Mouse (Mus musculus) lung, embryonic 14.5 days (tissue): ENCODE data around the gene Cercam. TPM values are rescaled to one million over a fixed set of nuclear protein-coding genes. Genes with fewer than 3 reads are reported as not detected.

Source experiments
- ATAC-seq: fragments of 200-750 bp; cut with Nextera tagmentation; 2 replicates; pipeline ENCODE4 v1.8.0; 2017; ENCODE audit warnings: mild to moderate bottlenecking, moderate TSS enrichment, moderate library complexity; ENCODE audit not compliant: insufficient read depth
- DNase-seq: peaks from one replicate; pipeline ENCODE4 v3.0.0-alpha.2; 2015
- H3K27ac ChIP-seq: fragments of 300-500 bp; sonication (generic); 2 replicates; pipeline ENCODE4 v1.5.1; 2014; ENCODE audit warnings: low read depth, mild to moderate bottlenecking, moderate library complexity
- H3K27me3 ChIP-seq: fragments of 300-500 bp; sonication (generic); 2 replicates; pipeline ENCODE4 v1.6.1; 2014; ENCODE audit warnings: low read length, control low read depth; ENCODE audit not compliant: insufficient read depth
- H3K36me3 ChIP-seq: fragments of 300-500 bp; sonication (generic); 2 replicates; pipeline ENCODE4 v1.6.1; 2014; ENCODE audit warnings: control low read depth; ENCODE audit not compliant: insufficient read depth
- H3K4me1 ChIP-seq: fragments of 300-500 bp; sonication (generic); 2 replicates; pipeline ENCODE4 v1.6.1; 2014; ENCODE audit warnings: antibody characterized with exemption, control low read depth; ENCODE audit not compliant: insufficient read depth
- H3K4me2 ChIP-seq: fragments of 300-500 bp; sonication (generic); 2 replicates; pipeline ENCODE4 v1.6.1; 2014; ENCODE audit warnings: mild to moderate bottlenecking
- H3K4me3 ChIP-seq: fragments of 300-500 bp; sonication (generic); 2 replicates; pipeline ENCODE4 v1.5.1; 2014; ENCODE audit warnings: low read depth, low read length
- H3K9ac ChIP-seq: fragments of 300-500 bp; sonication (generic); 2 replicates; pipeline ENCODE4 v1.6.1; 2014
- H3K9me3 ChIP-seq: fragments of 300-500 bp; sonication (generic); 2 replicates; pipeline ENCODE4 v1.6.1; 2016; ENCODE audit warnings: low read depth, low read length, control low read depth
- CTCF ChIP-seq: IDR thresholded peaks from 2 replicates; pipeline ENCODE4 v1.5.1; 2016; ENCODE audit warnings: antibody characterized with exemption, low read depth
- WGBS: fragments of 180-500 bp; shearing (Covaris S2); extraction: QIAGEN DNeasy Blood & Tissue Kit; methylation state at CpG from one replicate; pipeline ENCODE4 v1.1.7; 2014; 5-methylcytosine and 5-hydroxymethylcytosine counted together
- polyA plus RNA-seq: library from polyadenylated mRNA; unstranded; fragments of >200 nt; fragmentation: Nextera tagmentation; extraction: Ambion mirVana; gene quantifications from 2 replicates; pipeline ENCODE4 v1.2.1, GENCODE M21; 2014

Cercam gene
- 11.0 and 12.0 TPM in 2 replicates for polyA plus RNA-seq

DNA sequence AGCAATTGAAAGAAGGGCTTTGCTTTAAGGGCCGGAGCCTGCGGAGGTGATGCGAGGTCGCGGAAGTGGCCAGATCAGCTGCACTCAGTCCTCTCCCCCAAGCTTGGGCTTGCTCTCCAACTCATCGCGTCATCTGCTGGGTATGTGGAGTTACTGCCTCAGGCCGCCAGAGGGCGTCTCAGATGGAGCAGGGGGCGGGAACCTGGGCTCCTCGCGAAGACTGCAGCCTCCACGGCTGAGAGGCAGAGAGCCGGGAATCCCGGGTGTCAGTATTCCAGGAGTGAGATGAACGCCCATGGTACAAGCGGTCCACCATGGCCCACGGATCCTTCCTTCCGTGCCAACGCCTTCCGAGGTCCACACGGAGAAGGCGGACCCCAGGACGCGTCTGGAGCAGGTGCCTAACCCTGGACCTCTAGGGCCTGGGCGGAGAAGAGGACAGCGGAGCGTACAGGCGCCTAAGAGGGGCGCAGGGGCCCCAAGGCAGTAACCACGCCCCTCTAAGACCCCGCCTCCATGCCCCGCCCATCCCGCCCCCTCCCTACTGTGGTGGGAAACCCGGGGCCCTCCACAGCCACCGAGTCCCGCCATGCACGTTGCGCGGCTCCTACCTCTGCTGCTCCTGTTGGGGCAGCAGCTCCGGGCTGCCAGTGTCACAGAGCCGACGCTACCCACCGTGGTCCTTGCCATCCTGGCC is at the start of gene Cercam:
Cercam (plus strand) TSS at position 216 of the 697 bp plus-strand sequence.
- ATAC-seq, result peak; percentile 91

DNA sequence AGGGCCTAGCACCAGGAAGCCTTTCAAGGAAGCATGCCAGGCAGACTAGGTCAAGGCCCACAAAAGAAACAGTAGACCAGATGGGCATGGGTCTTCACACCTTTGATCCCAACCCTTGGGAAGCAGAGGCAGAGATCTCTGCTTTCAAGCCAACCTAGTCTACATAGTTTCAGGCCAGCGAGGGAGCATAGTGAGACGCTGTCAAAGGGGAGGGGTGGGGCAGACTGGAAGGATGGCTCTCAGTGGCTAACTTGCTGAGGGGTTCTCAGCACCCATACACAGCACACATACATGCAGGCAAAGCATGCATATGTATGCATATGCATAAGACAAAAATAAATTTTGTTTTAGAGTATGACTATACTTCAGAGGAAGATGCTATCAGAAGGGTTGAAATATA is 49.6 kb upstream of the Cercam start:
- Histone ChIP-seq H3K4me3 (no peak overlapping the region), H3K9ac (no peak overlapping the region), H3K27me3 (no peaks in the 10 kb centered on the region), H3K4me2 (peak overlapping the region; percentile 69), H3K9me3 (no peaks in the 10 kb centered on the region), H3K27ac (peak overlapping the region; percentile 95; the same call in 1 of the 2 replicates), H3K36me3 (peaks cover 15% of the 10 kb centered on the region; the same call in 1 of the 2 replicates), H3K4me1 (no peaks in the 10 kb centered on the region)
- ATAC-seq (no peak), DNase-seq (no peak)
- TF ChIP-seq CTCF, result no peak
- WGBS, result 9% methylated on average over 2 of the region's 2 CpGs

More for the DNA sequence above, at the start of gene Cercam:
- WGBS, result under 1% methylated on average over 44 of the region's 44 CpGs
- Histone ChIP-seq H3K9me3 (no peaks in the 10 kb centered on the region), H3K36me3 (0 out of 2 replicates have a peak, but pooled peaks cover 4% of the 10 kb centered on the region), H3K4me3 (peak within 1 kb of the TSS; percentile 50), H3K27ac (peak within 1 kb of the TSS; percentile 73), H3K27me3 (no peaks in the 10 kb centered on the region), H3K9ac (peak within 1 kb of the TSS; percentile 68), H3K4me1 (peaks cover 4% of the 10 kb centered on the region; the same call in 1 of the 2 replicates), H3K4me2 (peak within 1 kb of the TSS; percentile 97)
- peak; percentile 95 for TF ChIP-seq CTCF
- DNase-seq, result peak; percentile 93

DNA sequence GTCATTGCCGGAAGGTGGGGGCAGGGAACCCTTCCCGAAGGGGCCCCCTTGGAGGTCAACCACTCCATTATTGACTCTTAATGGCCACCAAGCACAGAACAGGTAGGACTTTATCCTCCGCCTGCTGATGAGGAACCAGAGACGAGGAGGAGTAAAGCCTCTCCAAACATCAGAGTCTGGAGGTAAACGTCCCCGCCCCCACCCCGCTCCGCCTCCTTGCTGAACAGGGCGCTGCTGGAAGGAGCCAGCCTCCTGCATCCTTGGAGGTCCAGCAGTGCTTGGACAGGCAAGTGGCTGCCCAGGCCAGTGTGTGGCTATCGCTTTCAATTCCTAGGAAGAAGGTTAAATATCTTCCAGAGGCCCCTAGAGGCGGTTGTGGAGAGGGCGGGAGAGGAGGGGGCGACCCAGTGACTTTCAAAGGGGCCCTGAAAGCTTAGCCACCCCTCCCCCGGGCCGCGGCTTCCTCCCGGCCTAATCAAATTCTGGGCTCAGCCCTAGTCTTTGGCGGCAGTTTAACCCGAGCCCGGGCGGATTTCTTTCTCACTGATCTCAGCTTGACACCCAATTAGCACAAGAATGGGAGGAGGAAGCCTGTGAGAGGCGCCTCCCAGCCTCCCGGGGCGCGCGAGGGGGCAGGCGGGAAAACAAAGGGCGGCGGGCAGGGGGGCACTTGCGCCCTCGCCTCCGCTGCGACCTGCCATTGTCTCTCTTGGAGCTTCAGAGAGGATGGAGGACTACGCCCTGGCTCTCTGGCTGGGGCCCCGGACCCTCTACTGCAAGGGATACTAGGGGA is 48.7 kb upstream of the Cercam start, which contains the start of gene Urm1:
Urm1 (plus strand) TSS at position 51 of the 793 bp plus-strand sequence.
- Histone ChIP-seq H3K36me3 (peaks cover 8% of the 10 kb centered on the region; the same call in 1 of the 2 replicates), H3K27ac (peak within 1 kb of the TSS; percentile 95)

DNA sequence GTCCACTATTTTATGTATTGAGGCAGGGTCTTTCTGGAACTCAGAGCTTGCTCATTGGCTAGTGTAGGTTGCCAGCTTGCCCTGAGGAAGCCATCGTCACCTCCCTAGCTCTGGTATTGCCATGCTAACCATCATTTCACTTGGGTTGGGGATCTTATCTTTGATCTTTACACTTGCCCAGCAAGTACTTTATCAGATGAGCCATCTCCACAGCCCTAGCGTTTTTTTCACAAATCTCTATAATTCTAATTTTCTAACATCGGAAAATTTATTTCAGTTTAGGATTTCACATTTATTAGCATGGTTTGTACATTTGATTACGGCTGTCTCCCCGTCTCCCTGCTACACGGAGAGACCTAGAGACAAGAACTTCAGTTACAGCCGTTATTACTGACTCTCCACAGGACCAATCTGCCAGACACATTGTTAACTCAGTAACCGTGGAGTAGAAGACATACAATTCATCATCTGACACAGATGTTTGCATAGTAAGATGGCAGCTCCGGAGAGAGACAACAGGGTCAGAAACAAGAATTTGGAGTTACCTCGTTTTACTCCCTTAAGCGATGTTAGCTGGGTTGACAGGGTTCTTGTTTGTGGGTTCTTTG is 42.5 kb upstream of the Cercam start:
- Histone ChIP-seq H3K36me3 (no peaks in the 10 kb centered on the region), H3K27me3 (no peaks in the 10 kb centered on the region), H3K4me2 (peak overlapping the region; percentile 74), H3K9me3 (no peaks in the 10 kb centered on the region), H3K4me3 (peak overlapping the region; percentile 89), H3K27ac (peak overlapping the region; percentile 96), H3K4me1 (peaks cover 5% of the 10 kb centered on the region), H3K9ac (peak overlapping the region; percentile 73)
- DNase-seq (peak; percentile 64), ATAC-seq (peak; percentile 12; the same call in 1 of the 2 replicates)
- no peak for TF ChIP-seq CTCF
- WGBS, result 7% methylated on average over 11 of the region's 11 CpGs

More for the DNA sequence above, 48.7 kb upstream of the Cercam start, which contains the start of gene Urm1:
- peak; percentile 87 for DNase-seq
- TF ChIP-seq CTCF, result peak; percentile 22; the same call in 1 of the 2 replicates
- peak within 1 kb of the TSS; percentile 65 for H3K9ac ChIP-seq
- no peaks in the 10 kb centered on the region for H3K27me3 ChIP-seq
- H3K4me3 ChIP-seq, result peak within 1 kb of the TSS; percentile 47
- 1% methylated on average over 35 of the region's 35 CpGs for WGBS
- no peaks in the 10 kb centered on the region for H3K4me1 ChIP-seq
- no peaks in the 10 kb centered on the region for H3K9me3 ChIP-seq
- peak; percentile 72 for ATAC-seq
- H3K4me2 ChIP-seq, result peak within 1 kb of the TSS; percentile 69

DNA sequence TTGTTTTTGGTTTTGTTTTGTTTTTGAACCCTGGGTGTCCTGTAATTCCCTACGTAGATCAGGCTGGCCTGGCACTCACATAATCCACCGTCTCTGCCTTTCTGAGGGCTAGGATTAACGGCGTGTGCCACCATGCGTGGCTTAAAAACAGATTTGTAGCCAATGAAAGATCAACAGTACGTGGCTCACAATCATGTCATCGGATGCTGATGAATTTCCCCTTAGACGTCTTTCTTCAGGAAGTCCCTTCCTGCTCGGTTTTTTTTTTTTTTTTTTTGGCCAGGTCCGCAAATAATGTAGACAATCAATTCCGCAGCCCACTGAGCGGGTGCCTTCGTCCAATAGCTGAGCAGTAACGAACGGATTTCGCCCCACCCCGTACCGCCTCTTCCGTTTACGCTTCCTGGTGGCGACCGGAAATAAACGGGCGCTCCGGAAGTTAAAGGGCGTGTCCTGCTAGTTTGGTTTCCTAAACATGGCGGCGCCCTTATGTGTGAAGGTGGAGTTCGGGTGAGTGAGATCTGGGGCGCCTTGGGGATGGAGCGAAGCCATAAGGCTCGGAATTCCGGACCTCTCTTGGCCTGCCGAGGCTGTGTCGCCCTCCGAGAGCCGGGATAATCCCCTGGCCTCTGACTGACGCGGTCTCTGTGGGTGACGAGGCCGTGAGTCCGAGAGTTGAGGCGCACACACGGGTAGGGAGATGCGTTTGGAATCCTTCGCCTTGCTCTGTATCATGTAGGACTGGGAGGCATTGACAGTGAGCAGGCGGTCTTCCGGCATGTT is 41.8 kb upstream of the Cercam start:
- peak overlapping the region; percentile 80 for H3K9ac ChIP-seq
- no peak for TF ChIP-seq CTCF
- peak overlapping the region; percentile 96 for H3K27ac ChIP-seq
- peak overlapping the region; percentile 89 for H3K4me3 ChIP-seq
- peak; percentile 100 for DNase-seq
- H3K9me3 ChIP-seq, result no peaks in the 10 kb centered on the region
- ATAC-seq, result peak; percentile 96
- no peaks in the 10 kb centered on the region for H3K36me3 ChIP-seq
- under 1% methylated on average over 48 of the region's 48 CpGs for WGBS
- peaks cover 5% of the 10 kb centered on the region for H3K4me1 ChIP-seq
- H3K4me2 ChIP-seq, result peak overlapping the region; percentile 74
- H3K27me3 ChIP-seq, result no peaks in the 10 kb centered on the region

DNA sequence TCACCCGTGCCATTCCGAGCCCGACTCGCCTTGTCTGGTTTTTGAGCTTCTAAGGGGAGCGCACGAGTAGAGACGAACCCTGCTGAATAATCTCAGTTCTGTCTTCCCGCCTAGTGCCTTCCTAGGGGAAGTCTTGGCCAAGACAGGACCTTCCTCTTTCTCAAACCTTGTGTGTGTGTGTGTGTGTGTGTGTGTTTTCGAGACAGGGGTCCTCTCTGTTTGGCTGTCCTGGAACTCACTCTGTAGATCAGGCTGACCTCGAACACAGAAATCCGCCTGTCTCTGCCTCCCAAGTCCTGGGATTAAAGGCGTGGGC is 41.3 kb upstream of the Cercam start:
- Histone ChIP-seq H3K4me2 (peak overlapping the region; percentile 74), H3K36me3 (peaks cover 3% of the 10 kb centered on the region; the same call in 1 of the 2 replicates), H3K9ac (peak overlapping the region; percentile 80), H3K27me3 (no peaks in the 10 kb centered on the region), H3K4me3 (peak overlapping the region; percentile 89), H3K4me1 (peaks cover 5% of the 10 kb centered on the region), H3K9me3 (no peaks in the 10 kb centered on the region), H3K27ac (peak overlapping the region; percentile 54; the same call in 1 of the 2 replicates)
- DNase-seq (no peak), ATAC-seq (peak; percentile 7; the same call in 1 of the 2 replicates)
- no peak for TF ChIP-seq CTCF
- 3% methylated on average over 12 of the region's 12 CpGs for WGBS
